Mouse (Mus musculus) hindbrain, embryonic 13.5 days (tissue): ENCODE results near the gene Fam83b. TPM values are rescaled to one million over a fixed set of nuclear protein-coding genes. Genes with fewer than 3 reads are reported as not detected.

Experiments used
- ATAC-seq: fragments of 200-750 bp; cut with Nextera tagmentation; 2 replicates; pipeline ENCODE4 v1.8.0; 2017; ENCODE audit warnings: moderate TSS enrichment; ENCODE audit not compliant: low FRiP score
- H3K27ac ChIP-seq: fragments of 300-500 bp; sonication (generic); 2 replicates; pipeline ENCODE4 v1.5.1; 2015; ENCODE audit warnings: inconsistent platforms, mild to moderate bottlenecking, moderate library complexity
- H3K27me3 ChIP-seq: fragments of 300-500 bp; sonication (generic); 2 replicates; pipeline ENCODE4 v1.6.1; 2015; ENCODE audit warnings: mild to moderate bottlenecking, inconsistent platforms
- H3K36me3 ChIP-seq: fragments of 300-500 bp; sonication (generic); 2 replicates; pipeline ENCODE4 v1.6.1; 2015; ENCODE audit warnings: mild to moderate bottlenecking, inconsistent platforms
- H3K4me1 ChIP-seq: fragments of 300-500 bp; sonication (generic); replicated peaks from 2 replicates; pipeline ENCODE4 v1.6.1; 2015; ENCODE audit warnings: inconsistent platforms
- H3K4me2 ChIP-seq: fragments of 300-500 bp; sonication (generic); 2 replicates; pipeline ENCODE4 v1.6.1; 2015; ENCODE audit warnings: inconsistent platforms, mild to moderate bottlenecking, moderate library complexity
- H3K4me3 ChIP-seq: fragments of 300-500 bp; sonication (generic); 2 replicates; pipeline ENCODE4 v1.5.1; 2015; ENCODE audit warnings: mild to moderate bottlenecking, inconsistent platforms
- H3K9ac ChIP-seq: fragments of 300-500 bp; sonication (generic); 2 replicates; pipeline ENCODE4 v1.6.1; 2015; ENCODE audit warnings: mild to moderate bottlenecking, inconsistent platforms
- H3K9me3 ChIP-seq: fragments of 300-500 bp; sonication (generic); 2 replicates; pipeline ENCODE4 v1.6.1; 2016; ENCODE audit warnings: inconsistent platforms
- WGBS: fragments of 180-500 bp; shearing (Covaris S2); methylation state at CpG from one replicate; pipeline ENCODE4 v1.1.7; 2015; 5-methylcytosine and 5-hydroxymethylcytosine counted together
- polyA plus RNA-seq: library from polyadenylated mRNA; unstranded; fragments of >200 nt; fragmentation: Nextera tagmentation; extraction: Ambion mirVana; gene quantifications from 2 replicates; pipeline ENCODE4 v1.2.1, GENCODE M21; 2015

Fam83b gene
- polyA plus RNA-seq, 1 experiment from 2014 or later = not detected

DNA sequence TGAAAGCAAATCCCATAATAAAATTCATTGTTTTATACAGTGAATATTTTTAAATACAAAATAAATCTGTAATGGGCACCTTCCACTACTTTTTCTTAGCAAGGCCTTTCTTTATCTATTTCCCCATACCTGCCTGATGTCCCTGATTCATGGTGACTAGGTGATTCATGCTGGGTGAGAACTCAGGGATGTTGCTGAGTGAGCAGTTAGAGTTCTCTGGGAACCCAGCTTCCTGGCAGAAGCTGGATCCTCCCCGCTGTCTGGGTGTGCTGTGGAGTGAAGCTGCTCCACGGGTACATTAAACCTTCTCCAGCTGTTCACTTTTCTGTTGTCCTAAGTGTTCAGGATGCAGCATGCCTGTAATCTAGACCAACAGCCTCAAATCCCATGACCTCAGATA is 13.2 kb downstream of the Fam83b start:
- no peaks in the 10 kb centered on the region for H3K27me3 ChIP-seq
- no peak for ATAC-seq
- 68% methylated on average over 2 of the region's 2 CpGs for WGBS
- no peaks in the 10 kb centered on the region for H3K36me3 ChIP-seq
- no peak overlapping the region for H3K4me3 ChIP-seq
- no peak overlapping the region for H3K4me2 ChIP-seq
- no peaks in the 10 kb centered on the region for H3K4me1 ChIP-seq
- H3K9me3 ChIP-seq = no peaks in the 10 kb centered on the region
- no peak overlapping the region for H3K9ac ChIP-seq
- H3K27ac ChIP-seq = no peak overlapping the region

DNA sequence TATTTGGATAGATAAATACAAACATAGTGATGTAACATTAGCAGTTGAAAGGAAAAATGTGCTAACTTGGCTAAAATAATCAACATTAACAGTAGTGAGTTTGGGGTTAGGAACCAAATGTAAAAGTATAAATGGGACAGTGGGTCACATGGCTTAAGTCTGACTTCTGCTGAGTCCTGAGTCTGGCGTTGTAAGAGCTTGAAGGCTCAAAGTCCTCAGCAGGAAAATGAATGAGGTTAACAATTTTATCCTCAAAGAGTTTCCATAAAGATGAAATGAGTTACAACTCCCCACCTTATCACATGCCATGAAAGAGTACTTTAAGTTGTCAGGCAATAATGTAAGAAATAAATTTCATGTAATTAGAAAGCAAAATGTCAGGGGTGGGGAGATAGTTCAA is 13.8 kb downstream of the Fam83b start:
- 91% methylated on average over 1 of the region's 1 CpGs for WGBS
- Histone ChIP-seq H3K27me3 (no peaks in the 10 kb centered on the region), H3K36me3 (no peaks in the 10 kb centered on the region), H3K4me2 (no peak overlapping the region), H3K9me3 (no peaks in the 10 kb centered on the region), H3K4me1 (no peaks in the 10 kb centered on the region), H3K9ac (no peak overlapping the region), H3K4me3 (no peak overlapping the region), H3K27ac (no peak overlapping the region)
- ATAC-seq = no peak

DNA sequence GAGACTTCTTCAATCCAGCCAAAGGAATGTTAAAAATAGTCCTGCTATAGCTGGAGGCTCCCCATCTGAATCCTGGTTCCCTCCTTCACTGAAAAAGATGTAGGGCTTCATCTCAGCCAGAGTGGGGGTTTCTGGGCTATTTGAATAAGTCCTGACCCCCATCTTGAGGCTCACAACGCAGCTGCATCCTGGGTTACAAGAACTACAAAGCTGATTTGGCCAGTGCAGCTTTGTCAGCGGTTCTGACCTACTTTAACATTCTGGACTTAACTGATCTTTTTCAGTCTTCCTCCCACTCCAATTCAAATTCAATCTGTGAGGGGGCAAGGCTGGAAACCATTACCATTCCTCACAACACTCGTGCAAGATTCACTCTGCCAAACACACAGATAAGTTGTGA is 20.2 kb downstream of the Fam83b start:
- no peak for ATAC-seq
- 44% methylated on average over 3 of the region's 3 CpGs for WGBS

DNA sequence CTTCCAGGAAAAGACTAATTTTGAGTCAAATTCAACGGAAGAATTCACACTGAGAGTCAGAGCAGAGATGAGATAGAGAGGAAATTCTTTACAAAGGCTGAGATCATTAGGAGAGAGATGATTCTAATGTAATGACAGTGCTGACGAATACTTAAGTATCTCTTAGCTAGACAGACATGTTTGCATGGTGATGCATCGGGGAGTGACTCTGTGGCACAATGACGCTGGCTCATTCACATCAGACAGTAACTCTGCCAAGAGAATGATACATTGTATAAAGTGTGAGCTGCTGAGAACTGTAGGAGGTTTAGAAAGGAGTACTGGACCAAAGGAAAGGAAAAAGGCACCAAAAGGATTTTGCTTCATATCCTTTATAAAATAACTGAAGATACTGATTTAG is 26.2 kb downstream of the Fam83b start:
- no peak for ATAC-seq
- H3K27me3 ChIP-seq = no peaks in the 10 kb centered on the region
- H3K4me3 ChIP-seq = no peak overlapping the region
- H3K4me1 ChIP-seq = no peaks in the 10 kb centered on the region
- no peaks in the 10 kb centered on the region for H3K9me3 ChIP-seq
- H3K9ac ChIP-seq = no peak overlapping the region
- no peaks in the 10 kb centered on the region for H3K36me3 ChIP-seq
- no peak overlapping the region for H3K4me2 ChIP-seq
- no peak overlapping the region for H3K27ac ChIP-seq
- 70% methylated on average over 4 of the region's 4 CpGs for WGBS

More for the DNA sequence above, 20.2 kb downstream of the Fam83b start:
- no peaks in the 10 kb centered on the region for H3K9me3 ChIP-seq
- no peak overlapping the region for H3K9ac ChIP-seq
- H3K4me1 ChIP-seq = no peaks in the 10 kb centered on the region
- H3K27ac ChIP-seq = no peak overlapping the region
- H3K4me3 ChIP-seq = no peak overlapping the region
- H3K27me3 ChIP-seq = no peaks in the 10 kb centered on the region
- no peak overlapping the region for H3K4me2 ChIP-seq
- no peaks in the 10 kb centered on the region for H3K36me3 ChIP-seq

DNA sequence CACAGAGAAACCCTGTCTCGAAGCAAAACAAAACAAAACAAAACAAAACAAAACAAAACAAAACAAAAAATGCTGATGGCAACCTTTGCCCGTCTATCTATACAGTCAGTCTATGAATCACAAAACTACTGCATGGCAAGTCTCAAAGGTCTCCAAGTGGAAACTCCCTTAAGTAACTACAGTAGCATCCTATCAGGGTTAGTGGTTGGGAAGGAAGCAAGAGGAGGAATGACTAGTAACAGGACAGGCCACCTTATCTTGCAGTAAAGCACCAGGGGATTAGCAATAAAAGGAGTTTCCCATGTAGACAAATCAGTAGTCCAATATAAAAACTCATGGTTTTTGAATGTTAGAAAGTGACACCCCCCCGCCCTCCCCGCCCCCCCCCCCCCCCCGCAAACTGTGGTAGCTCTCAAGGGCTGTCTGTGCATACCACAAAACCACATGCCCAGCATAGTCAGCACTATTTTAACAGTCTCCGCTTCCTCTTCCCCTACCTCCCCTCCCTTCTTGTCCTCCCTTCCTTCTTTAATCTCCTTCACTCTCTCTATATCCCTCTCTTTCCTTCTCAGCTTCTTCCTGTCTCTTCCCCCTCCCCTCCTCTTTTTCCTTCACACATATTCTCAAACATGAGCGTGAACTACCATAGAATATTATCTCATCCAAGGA is 26.8 kb downstream of the Fam83b start:
- H3K4me2 ChIP-seq = no peak overlapping the region
- no peaks in the 10 kb centered on the region for H3K4me1 ChIP-seq
- no peaks in the 10 kb centered on the region for H3K9me3 ChIP-seq
- H3K36me3 ChIP-seq = no peaks in the 10 kb centered on the region
- no peak overlapping the region for H3K4me3 ChIP-seq
- WGBS = 80% methylated on average over 6 of the region's 7 CpGs
- no peak overlapping the region for H3K27ac ChIP-seq
- no peak overlapping the region for H3K9ac ChIP-seq
- no peak for ATAC-seq
- no peaks in the 10 kb centered on the region for H3K27me3 ChIP-seq

DNA sequence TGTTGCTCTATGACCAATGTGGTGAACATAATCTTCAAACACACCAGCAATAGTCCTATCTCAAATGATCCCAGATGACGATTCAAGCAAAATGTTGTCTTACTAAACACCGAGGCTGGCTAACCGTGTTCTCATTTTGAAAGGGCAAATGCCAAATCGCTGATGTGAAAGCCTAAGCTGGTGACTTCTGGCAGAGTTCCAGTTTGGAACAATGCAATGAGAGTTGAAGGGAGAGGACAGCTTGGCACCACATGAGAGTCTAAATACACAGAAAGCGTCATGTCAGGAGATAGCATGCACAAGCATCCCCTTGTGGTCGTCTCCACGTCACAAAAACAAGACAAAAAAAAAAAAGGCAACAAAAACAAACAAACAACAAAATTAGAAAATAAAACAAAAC is 27.6 kb downstream of the Fam83b start:
- Histone ChIP-seq H3K27me3 (no peaks in the 10 kb centered on the region), H3K4me3 (no peak overlapping the region), H3K36me3 (no peaks in the 10 kb centered on the region), H3K4me1 (no peaks in the 10 kb centered on the region), H3K4me2 (no peak overlapping the region), H3K9me3 (no peaks in the 10 kb centered on the region), H3K9ac (no peak overlapping the region), H3K27ac (no peak overlapping the region)
- WGBS = 68% methylated on average over 7 of the region's 7 CpGs
- ATAC-seq = no peak

DNA sequence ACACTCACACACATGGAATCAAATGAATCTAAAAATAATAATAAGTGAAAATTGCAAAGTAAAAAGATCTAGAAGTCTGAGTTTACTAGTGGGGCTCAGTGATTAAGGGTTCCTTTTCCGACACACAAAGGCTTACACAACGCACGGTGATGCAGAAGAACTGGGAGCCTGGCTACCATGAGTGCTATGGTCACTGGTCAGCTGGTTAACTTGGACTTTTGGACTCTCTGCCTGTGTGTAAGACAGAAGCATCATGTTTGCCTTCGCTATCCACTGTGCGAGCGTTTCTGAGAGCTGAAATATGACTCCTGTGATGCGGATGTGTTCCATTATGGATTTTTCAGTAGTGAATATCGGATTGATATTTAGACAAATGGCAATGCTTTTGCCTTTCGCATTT is 30.9 kb downstream of the Fam83b start:
- no peak overlapping the region for H3K27ac ChIP-seq
- no peak overlapping the region for H3K9ac ChIP-seq
- H3K27me3 ChIP-seq = no peaks in the 10 kb centered on the region
- 90% methylated on average over 9 of the region's 9 CpGs for WGBS
- H3K36me3 ChIP-seq = no peaks in the 10 kb centered on the region
- no peak overlapping the region for H3K4me2 ChIP-seq
- no peaks in the 10 kb centered on the region for H3K9me3 ChIP-seq
- no peak for ATAC-seq
- no peaks in the 10 kb centered on the region for H3K4me1 ChIP-seq
- no peak overlapping the region for H3K4me3 ChIP-seq

DNA sequence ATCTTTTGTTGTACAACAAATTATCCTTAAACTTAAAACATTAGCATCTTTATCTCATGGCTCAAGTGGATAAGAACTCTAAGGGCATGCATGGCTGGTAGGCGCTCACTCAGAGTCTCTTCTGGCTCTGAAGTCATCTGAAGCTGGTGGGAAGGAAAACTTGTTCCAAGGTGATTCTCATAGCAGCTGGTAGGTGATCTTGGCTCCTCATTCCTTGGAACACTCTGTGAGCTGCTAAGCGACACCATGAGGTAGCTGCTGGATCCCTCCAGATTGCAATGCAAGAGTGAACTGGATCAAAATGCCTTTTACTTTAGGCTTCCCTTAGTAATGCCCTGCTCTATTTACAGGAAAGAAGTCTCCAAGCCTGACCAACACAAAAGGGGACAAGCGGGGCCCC is 34.5 kb downstream of the Fam83b start:
- H3K9ac ChIP-seq = no peak overlapping the region
- H3K9me3 ChIP-seq = no peaks in the 10 kb centered on the region
- ATAC-seq = no peak
- H3K36me3 ChIP-seq = no peaks in the 10 kb centered on the region
- H3K27ac ChIP-seq = no peak overlapping the region
- H3K4me1 ChIP-seq = no peaks in the 10 kb centered on the region
- H3K4me3 ChIP-seq = no peak overlapping the region
- no peak overlapping the region for H3K4me2 ChIP-seq
- WGBS = 96% methylated on average over 3 of the region's 3 CpGs
- no peaks in the 10 kb centered on the region for H3K27me3 ChIP-seq

DNA sequence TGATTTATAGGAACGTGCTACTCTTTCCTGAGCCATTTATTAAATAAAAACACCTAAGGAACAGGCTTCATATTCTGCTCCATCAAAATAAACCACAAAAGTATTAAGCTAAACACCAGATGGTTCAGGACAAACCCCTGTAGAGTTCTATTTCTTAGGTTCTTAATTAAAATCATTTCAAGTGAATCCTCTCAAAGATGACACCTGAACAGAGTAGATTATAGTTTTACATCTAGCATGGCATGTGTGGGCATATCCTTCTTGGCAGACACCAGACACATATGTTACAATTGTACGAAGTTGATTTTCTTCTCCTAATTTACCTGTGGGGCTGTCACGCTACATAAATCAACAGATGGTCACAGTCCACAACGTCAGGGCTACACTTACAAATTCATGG is 35.5 kb downstream of the Fam83b start:
- Histone ChIP-seq H3K27ac (no peak overlapping the region), H3K27me3 (no peaks in the 10 kb centered on the region), H3K4me3 (no peak overlapping the region), H3K36me3 (no peaks in the 10 kb centered on the region), H3K9ac (no peak overlapping the region), H3K9me3 (no peaks in the 10 kb centered on the region), H3K4me1 (no peaks in the 10 kb centered on the region), H3K4me2 (no peak overlapping the region)
- ATAC-seq = no peak
- 80% methylated on average over 4 of the region's 4 CpGs for WGBS

DNA sequence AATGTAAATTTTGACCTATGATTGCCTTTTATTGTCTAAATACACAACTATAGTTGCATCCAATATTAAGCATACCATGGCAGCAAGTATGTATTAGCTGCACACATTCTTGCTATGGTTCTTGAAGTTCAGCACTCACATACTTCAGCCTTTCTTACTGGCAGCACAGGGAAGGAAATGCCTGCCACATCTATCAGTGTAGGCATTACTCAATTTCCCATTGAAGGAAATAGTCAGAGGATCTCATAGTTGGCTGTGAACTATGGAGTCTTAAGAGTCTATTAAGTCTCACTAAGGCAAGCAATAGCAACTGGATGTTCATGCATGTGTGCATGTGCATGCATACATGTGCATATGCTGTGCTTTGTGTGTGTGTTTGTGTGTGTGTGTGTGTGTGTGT is 41.3 kb downstream of the Fam83b start:
- no peaks in the 10 kb centered on the region for H3K9me3 ChIP-seq
- H3K4me2 ChIP-seq = no peak overlapping the region
- ATAC-seq = no peak
- H3K9ac ChIP-seq = no peak overlapping the region
- H3K27ac ChIP-seq = no peak overlapping the region
- H3K36me3 ChIP-seq = no peaks in the 10 kb centered on the region
- no peaks in the 10 kb centered on the region for H3K4me1 ChIP-seq
- no peaks in the 10 kb centered on the region for H3K27me3 ChIP-seq
- H3K4me3 ChIP-seq = no peak overlapping the region

DNA sequence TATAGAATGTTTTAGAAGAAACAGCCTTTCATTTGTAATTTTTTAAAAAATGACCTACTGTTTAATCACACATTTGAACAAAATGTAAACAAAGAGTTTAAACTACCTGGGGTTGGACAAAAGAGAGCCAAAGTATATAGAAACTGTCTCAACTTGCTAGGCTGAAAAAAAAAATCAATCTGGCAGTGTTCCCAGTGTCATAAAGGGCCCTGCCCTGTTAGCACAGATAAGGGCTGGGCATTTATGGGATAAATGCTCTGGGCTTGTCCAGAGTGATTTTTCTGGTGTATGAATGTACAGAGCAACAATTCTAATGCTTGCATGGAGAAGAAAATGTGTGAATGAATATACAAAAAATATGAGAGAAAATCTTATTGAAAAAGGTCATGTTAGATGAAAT is 43.8 kb downstream of the Fam83b start:
- no peak for ATAC-seq
- Histone ChIP-seq H3K4me3 (no peak overlapping the region), H3K9ac (no peak overlapping the region), H3K27ac (no peak overlapping the region), H3K4me2 (no peak overlapping the region), H3K27me3 (no peaks in the 10 kb centered on the region), H3K4me1 (no peaks in the 10 kb centered on the region), H3K36me3 (no peaks in the 10 kb centered on the region), H3K9me3 (no peaks in the 10 kb centered on the region)

DNA sequence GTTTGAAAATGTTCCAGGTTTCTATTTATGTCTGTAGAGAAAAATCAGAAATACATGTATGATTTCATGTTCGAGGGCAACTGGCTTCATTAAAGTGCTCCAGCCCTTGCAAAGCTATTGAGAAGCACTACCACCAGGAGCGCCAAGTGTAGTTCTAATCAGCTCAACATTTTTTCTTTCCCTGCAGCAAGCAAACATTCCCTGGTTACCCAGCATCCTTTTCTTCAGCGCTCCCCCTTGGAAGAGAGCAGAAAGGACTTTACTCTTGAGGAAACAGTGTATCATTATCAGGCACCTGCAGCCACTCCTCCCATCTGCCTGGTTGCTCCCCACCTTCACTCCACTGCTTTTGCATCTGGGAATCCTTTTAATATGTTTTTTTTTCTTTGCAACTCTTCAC is 45.3 kb downstream of the Fam83b start:
- WGBS = 86% methylated on average over 3 of the region's 3 CpGs
- no peaks in the 10 kb centered on the region for H3K36me3 ChIP-seq

DNA sequence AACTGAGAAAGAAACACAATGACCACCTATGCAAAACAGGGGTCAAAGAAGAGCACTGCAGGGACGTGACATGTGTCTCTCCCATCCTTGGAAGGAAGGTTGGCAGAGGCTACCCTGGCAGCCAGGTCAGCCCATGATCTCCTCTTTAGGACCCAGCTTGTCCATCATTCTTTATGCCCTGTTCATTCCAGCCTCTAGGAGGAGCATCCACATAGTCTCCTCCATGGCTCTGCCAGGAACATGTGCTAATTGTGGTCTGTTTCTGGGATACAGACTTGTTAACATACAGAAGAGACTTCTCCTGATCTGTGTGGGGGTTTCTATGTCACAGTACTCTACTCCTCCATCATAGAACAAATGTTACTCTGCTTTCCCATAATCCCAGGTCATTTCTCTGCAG is 48.3 kb downstream of the Fam83b start:
- Histone ChIP-seq H3K4me1 (no peaks in the 10 kb centered on the region), H3K4me3 (no peak overlapping the region), H3K4me2 (no peak overlapping the region), H3K9ac (no peak overlapping the region), H3K9me3 (no peaks in the 10 kb centered on the region), H3K27me3 (no peaks in the 10 kb centered on the region), H3K27ac (no peak overlapping the region), H3K36me3 (no peaks in the 10 kb centered on the region)
- no peak for ATAC-seq
- 82% methylated on average over 1 of the region's 1 CpGs for WGBS

More for the DNA sequence above, 45.3 kb downstream of the Fam83b start:
- Histone ChIP-seq H3K4me1 (no peaks in the 10 kb centered on the region), H3K9ac (no peak overlapping the region), H3K4me3 (no peak overlapping the region), H3K4me2 (no peak overlapping the region), H3K27me3 (no peaks in the 10 kb centered on the region), H3K27ac (no peak overlapping the region), H3K9me3 (no peaks in the 10 kb centered on the region)
- no peak for ATAC-seq

DNA sequence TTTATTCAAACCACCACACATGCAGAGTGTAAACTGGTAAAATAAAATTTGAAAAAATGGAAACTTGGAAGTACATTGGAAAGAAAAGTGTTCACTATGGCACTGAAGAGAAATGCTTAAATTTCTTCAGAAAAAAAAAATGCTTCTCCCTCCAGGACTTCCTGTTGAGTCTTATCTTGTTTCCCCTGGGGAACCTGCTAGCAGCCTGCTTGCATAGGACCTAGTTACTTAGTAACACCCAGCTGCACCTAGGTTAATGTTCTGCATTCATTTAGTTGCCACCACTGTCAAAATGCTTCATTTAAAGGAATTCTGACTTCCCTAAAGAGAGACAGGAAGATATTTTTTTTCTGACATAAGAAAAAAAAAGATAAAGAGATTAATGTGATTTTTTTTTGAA is 61.3 kb downstream of the Fam83b start:
- Histone ChIP-seq H3K36me3 (no peaks in the 10 kb centered on the region), H3K27me3 (no peaks in the 10 kb centered on the region), H3K4me3 (no peak overlapping the region), H3K4me2 (no peak overlapping the region), H3K4me1 (no peaks in the 10 kb centered on the region), H3K9me3 (no peaks in the 10 kb centered on the region), H3K9ac (no peak overlapping the region), H3K27ac (no peak overlapping the region)
- no peak for ATAC-seq
